Mouse (Mus musculus) megakaryocyte-erythroid progenitor cell, adult 5-6 weeks (primary cell): ENCODE data around the gene Syngr4. TPM values are rescaled to one million over a fixed set of nuclear protein-coding genes. Genes with fewer than 3 reads are reported as not detected.
A peak's percentile ranks its signal among the peaks of the same experiment; 100 is the strongest.
"Not testable (repeated sequence)": the region's sequence is repeated elsewhere in the genome, so short reads cannot be mapped to it uniquely, and the experiment has no call there.

Experiments used
- ATAC-seq: replicated peaks from 2 replicates; pipeline ENCODE4 v1.8.0; 2016; ENCODE audit warnings: mild to moderate bottlenecking, inconsistent platforms; ENCODE audit not compliant: severe bottlenecking, poor library complexity, low FRiP score, low TSS enrichment
- total RNA-seq, 2 experiments: library from RNA; stranded (forward) in 1 of 2; stranded (reverse) in 1 of 2; fragments of 200-1000, 215-1000 nt in 1 of 2; fragments of >200 nt in 1 of 2; fragmentation: Nextera tagmentation in 1 of 2; gene quantifications; 2 replicates each; pipeline ENCODE4 v1.2.3; 2014 to 2017

Gene Syngr4
- total RNA-seq, 2 experiments from 2014 or later: not detected

DNA sequence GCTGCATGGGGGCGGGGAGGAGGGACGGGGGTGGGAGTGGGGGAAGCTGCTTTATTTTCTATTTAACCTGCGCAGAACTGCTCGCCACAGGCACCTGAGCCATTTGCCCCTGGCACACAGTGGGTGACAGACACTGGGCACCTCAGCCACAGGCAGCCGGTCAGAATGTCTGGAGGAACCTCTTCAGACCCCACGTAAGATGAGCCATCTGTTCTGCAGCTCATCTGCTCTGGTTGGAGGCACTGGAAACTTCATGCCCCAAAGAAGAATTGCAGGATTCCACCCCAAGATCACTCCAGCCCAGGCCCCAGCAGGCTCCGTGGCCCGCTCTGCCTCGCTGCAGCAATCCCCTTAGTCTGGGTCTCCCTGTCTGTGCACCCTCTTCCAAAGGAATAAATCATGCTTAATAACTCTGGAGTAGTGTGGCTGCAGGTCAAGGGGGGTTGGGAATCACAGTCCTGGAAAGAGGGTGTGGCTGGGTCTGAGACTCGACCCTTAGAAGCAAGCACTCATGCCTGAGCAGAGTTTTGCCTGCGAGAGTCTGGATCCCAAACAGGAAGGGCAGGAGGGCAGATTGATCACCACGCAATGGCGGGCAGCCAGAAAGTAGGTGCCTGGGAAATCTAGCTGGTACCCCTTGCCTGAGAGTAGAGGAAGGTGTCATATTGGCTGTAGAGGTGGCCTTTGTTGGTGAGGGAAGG lies 20.6 kb upstream of the Syngr4 start:
- no peak for ATAC-seq

DNA sequence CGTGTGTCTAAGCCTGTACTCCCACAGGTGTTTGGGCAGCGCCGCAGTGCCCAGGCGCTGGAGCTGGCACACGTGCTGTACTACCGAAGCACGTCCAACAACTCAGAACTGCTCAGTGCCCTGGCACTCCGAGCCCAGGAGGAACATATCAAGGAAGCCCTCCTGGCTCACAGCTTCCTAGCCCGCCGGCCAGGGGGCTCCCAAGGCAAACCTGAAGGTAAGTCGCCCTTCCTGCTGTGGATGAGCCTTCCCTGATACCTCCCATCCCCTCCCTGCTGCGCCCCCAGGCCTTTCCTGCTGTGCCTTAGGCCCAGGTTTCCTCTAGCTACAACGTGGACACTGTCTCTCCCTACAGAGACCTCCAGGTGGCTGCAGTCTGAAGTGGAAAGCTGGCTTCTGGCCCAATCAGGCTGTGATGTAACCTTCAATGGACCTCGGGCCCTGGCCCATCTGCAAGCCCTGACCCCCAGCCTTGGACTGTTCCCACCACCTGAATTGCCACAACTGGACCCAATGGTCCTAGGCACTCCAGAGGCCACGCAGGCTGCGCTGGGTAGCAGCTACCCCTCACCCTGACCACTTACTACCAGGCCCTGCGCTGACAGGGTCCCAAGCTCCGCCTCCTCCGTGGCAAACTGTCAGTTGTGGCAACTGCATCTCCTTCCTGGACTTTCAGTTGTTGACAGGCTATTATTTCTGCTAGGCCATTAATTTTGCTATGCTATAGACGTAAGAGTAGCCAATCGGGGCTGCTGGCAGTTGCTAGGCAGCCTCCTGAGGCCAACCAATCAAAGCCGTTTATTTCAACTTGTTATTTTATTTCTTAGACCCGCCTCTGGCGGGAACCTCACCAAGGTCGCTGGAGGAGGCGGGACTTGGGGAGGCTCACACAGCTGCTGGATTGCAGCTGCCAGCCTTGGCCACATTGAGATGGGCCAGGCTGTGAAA lies 19.8 kb upstream of the Syngr4 start:
- ATAC-seq: peak; percentile 82

DNA sequence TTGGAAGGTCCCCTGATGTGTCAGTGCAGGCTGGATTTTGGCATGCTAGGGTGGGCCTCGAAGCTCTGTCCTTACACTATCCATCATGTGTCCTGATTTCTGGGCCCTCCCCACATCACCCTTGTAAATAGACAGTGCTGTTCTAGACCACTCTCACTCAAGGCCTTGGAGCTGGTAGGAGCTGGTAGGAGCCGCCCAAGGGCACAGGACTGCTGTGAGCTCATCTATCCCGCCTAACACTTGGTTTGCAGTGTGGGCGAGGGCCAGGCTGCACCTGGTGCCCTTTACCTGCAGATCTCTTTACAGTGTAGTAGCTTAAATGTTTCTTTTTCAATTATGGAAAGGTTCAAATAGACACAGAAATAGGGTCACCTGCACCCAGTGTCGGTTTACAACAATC lies 18.5 kb upstream of the Syngr4 start:
- ATAC-seq: no peak

DNA sequence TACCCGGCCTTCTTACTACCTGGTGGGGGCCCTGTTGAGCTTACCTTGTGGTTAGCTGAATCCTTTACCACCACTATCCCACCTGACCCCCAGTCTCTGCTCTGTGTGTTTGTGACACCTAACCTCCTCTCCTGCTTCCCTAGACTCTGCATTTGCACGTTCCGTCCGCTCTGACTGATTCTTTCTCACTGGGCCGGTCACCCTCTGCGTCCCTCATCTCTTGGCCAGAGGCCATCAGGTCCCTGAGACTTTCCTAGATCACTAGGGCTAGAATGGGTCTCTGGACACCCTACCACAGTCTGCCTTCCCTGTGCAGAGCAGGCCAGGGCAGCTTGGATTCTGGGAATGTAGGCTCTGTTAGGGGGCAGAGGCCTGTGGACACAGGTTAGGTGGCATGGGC lies 17.6 kb upstream of the Syngr4 start:
- ATAC-seq: no peak

DNA sequence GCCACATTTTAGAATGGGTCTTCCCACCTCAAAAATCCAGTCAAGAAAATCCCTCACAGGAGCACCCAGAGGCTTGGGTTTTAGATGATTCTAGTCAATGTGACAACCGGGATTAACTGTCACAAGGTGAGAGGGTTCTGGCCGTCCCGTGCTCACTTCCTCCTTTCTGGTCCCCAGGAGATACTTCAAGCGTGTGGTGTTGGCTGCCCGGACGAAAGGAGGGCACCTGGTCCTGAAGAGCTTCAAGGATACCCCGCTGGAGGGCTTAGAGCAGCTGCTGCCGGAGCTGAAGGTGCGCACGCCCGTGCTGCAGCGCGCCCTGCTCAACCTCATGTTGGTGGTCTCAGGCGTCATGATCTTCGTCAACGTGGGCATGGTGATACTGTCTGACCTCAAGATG lies 12.6 kb upstream of the Syngr4 start:
- ATAC-seq: no peak

DNA sequence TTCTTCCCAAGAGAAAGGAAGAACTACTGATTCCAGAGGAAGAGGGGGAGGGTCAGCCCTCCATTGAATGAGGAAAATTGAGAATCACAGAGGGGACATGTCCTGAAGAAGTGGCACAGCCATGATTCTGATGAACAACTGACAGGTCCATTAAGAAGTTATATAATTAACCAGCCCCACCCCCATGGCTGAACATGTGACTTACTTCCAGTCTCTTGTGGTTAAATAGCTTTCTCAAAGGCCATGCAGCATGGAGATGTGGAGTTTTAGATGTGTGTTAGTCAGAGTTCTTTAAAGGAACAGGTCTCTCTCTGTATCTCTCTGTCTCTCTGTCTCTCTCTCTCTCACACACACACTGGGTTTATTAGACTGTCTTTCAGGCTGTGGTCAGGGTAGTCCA lies 11.9 kb upstream of the Syngr4 start:
- ATAC-seq: no peak

DNA sequence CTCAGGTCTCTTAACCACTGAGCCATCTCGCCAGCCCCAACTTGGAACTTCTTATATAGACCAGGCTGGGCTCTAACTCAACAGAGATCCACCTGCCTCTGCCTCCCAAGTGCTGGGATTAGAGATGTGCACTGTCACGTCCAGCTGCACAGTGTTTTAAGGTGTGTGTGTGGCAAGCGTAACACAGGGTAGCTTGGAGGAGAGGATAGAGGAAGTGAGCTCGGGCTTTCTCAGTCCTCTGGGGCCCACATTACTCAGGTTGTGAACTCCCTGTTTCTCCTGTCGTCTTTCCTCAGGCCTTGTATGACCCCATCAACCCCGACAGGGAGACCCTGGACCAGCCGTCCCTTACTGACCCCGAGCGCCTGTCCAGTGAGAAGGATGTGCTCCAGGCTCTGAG lies 10.1 kb upstream of the Syngr4 start:
- ATAC-seq: no peak

DNA sequence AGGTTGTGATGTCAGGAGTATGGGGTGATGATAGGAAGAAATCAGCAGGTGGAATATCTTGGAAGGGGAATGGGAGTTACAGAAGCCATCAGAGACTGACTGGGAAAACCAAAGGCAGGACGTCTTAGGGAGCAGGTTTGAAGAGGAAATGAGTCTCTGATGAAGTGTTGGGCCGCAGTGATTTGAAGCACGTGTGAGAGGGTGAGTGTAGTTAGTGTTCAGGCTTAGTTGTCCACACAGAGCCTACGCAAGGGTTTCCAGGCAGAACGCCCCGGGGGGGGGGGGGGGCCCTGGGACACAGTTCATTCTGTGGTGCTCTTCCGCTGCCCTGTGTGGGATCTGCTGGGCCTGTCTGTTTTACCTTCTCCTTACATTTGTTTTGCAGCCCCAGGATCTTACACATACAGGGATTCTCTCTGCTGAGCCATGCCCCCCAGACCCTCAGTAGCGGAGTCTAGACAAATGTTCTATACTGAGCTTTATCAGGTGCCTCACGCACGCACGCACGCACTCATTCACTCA lies 6.0 kb upstream of the Syngr4 start:
- ATAC-seq: no peak

DNA sequence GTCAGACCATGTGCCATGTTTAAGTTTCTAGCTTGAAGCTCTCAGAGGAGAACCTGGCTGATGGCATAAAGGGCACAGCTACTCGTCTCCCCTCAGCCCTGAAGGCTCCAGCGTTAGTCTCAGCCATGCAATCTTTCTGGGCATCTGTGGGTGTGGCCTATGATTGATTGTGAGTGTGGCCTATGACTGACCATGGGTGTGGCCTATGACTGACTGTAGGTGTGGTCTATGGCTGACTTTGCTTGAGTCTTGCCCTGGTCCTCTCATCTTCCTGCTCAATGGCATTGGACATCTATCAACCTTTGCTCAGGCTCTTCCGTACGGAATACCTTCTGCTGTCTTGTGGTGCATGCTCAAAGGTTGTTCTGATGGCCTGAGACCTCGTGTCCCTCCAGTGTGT lies 5.0 kb upstream of the Syngr4 start:
- peak; percentile 80 for ATAC-seq

DNA sequence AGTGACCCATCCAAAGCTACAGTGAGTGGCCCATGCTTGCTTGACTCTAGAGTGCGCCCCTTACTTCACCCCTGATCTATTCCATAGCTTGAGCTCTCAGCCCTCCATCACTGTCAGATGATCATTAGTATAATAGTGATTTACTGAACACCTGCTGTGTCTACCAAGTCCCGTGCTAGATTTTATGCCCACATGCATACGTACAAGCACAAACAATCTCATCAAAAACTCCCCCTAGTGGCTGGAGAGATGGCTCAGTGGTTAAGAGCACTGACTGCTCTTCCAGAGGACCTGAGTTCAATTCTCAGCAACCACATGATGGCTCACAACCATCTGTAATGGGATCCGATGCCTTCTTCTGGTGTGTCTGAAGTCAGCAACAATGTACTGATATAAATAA lies 1.6 kb upstream of the Syngr4 start:
- ATAC-seq: not testable (repeated sequence)

DNA sequence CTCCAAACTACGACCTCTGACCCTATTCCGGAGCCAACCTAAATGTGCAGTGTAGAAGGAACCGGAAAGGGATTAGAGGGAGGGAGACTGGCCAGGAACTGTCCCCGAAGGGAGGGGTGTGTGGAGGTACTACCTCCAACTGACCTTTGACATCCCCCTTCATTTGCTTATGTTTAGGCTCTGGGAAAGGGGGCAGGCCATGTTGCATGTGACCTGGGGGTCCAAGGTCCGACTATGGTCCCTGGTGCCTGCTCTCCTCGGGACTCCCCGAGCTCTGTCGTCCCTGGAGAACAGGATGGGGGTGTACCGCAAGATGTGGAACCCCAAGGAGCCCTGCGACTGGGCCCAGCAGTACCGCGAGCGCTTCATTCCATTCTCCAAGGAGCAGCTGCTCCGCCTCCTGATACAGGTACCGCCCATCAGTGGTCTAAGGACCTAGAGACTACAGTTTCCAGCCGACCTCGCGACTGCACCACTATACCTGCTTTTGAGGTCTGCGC lies 794 bp upstream of the Syngr4 start:
- peak; percentile 55 for ATAC-seq

DNA sequence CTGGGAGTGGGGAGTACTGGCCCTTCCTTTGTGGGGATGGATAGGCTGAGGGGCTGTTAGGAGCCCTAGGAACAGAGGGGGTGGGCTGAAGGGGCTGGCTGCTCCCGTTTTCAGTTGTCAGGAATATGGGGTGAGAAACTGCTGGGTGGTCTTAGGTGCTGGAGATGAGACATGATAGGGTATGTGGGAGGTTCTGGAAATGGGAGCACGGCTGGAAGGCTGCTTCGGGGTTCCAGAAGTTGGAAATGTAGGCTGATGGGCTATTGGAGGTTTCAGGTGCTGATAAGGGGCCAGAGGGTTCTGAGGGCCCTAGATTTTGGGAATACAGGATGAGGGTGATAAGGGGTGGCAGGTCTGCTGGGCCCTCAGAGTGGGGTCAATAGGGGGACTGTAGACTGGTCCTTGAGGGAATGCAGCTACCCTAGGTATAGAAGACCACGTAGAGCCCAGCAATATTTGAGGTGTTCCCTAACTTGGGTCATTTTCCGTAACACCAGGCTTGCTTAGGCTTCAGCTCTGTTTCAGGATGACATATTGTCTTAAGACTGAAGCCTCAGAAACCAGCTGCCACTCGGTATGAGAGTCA lies 490 bp downstream of the Syngr4 start:
- peak; percentile 15 for ATAC-seq

DNA sequence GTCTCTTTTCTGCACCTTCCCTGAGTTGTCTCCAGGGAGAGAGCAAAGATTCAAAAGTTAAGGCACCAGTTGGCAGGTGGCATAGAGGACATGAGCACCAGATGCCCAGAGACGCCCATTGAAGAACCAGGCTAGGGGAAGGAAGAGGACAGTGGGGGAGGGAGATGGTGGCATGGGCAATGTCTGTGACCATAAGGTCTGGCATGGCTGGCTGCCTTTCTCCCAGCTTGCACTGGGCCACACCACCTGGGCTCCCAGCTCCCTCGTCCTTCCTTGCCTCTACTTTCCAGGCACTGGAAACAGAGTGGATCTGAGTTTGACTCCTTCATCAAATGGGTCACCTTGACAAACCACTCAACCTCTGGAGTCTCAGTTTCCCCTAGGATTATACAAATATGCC lies 3.9 kb downstream of the Syngr4 start:
- ATAC-seq: no peak

DNA sequence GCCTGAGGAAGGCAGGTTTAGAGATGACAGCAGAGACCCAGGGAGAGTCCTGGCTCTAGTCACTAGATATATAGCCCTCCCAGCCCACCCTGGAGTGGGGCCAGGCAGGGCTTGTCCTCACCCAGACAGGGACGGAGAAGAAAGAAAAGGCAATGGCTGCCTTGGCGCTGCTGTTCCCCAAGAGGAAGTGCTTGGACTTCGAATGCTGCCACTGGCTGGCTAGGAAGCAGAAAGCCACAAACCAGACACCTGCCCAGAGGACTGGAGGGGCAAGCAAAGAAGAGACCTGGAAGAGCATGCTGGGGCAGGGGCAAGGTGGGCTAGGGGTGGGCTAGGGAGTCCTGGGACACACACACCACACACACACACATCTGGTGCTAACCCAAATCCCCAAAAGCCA lies 9.3 kb downstream of the Syngr4 start:
- ATAC-seq: no peak

DNA sequence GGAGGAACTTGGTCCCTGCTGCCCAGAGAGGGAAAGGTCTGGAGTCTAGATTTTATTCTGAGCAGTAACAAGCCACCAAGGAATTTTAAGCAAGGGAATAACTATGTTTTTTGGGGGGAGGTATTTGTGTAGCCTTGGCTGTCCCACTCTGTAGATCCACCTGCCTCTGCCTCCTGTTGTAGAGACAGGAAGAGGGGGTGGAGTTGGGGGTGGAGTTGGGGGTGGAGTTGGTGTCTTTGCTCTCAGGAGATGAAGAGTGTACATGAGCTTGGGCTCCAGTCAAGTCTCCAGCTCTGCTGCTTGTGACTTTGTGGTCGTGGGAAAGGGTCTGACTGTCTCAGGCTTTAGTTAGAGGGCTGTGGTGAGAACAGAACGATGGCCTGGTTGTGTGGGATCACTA lies 15.5 kb downstream of the Syngr4 start:
- ATAC-seq: no peak

DNA sequence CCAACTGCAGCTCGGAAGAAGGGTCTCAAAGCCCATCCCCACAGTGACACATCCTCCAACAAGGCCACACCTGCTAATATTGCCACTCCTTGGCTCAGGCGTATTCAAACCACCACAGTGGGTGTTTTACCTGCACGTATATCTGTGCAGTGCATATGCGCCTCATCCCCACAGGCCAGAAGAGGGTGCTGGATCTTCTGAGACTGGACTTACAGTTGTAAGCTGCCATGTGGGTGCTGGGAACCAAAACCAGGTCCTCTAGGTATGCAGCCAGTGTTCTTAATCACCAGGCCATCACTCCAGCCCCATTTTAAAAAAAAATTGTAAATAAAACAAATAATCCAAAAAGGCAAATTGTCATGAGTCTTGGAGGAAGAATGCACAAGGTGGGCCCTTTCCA lies 16.0 kb downstream of the Syngr4 start:
- ATAC-seq: no peak

DNA sequence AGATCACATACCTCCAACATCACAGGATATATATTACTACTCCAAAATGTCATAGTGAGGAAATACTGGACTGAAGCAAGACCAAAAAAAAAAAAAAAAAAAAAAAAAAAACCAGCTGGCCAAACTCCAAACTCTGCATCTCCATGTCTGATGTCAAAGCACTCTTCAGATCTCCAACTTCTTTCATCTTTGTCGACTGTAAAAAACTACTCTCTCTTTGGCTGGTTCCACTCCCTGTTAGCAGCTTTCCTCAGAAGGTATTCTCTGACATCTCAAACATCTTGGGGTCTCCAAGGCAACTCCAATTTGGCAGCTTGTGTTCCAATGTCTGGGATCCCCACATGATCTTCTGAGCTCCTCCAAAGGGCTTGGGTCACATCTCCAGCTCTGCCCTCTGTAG lies 18.2 kb downstream of the Syngr4 start, which contains the start of gene Grin2d:
Gene Grin2d (minus strand): TSS at position 101 of the 400 bp plus-strand sequence.
- ATAC-seq: not testable (repeated sequence)

DNA sequence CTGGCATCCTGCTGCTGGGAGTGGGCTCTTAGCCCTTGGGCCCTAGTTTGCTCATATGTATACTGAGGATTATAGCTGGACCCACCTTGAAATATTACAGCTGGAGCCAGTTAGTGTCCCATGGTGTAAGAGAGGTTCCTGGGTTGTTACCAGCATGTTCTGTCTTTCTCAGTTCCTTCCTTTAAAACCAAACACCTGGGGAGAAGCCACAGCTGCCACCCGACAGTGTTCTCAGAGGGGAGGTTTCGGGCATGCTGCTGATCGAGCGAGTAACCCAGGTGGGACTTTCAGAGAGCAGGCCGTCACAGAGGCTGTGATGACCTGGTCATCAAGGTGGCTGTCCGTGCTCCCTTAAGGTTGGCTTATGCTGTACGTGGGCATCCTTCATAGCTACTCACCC lies 19.6 kb downstream of the Syngr4 start:
- ATAC-seq: no peak

DNA sequence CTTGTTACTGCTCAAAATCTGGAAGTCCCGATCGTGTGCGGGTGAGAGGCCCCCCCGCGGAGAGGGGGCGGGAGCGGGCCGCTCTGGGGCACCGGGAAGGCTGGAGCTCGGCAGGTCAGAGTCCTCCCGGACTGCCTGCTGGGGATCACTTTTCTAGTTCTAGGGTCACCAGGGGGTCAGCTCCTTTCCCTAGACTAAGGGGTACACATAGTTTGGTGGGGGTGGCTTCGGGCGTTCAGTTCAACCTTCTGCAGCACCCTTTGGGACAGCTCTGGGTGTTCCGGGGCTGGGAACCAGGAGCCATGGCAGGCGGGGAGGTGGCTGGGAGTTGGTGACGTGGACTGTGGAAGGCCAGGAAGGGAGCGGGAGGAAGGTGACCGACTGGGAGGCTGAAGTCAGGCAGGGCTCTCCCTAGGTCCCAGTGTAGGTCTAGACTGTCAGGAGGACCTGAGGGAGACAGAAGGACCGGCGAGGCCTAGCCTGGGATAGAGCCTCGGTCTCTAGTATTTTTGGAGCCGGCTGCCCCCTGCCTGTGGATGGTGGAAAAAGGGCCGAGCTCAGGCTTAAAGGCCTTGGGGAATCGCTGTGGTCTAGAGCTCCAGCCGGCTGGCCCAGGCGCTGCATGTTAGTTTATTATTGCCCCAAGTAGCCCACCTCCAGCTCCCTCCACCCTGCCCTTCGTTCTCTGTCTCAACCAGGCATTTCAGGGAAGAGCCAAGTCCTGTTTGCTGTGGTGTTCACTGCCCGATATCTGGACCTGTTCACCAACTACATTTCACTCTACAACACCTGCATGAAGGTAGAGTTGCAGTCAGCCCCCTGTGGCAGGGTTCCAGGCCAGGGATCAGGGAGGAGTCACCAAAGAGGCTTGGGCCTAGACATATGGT lies 23.2 kb downstream of the Syngr4 start:
- peak; percentile 39 for ATAC-seq
